Mouse (Mus musculus): ENCODE results near the gene Nploc4. TPM values are rescaled to one million over a fixed set of nuclear protein-coding genes. Genes with fewer than 3 reads are reported as not detected.

Nploc4 gene
- polyA plus RNA-seq (2016; fragmentation: Nextera tagmentation; extraction: Ambion mirVana), result 48.8 and 52.9 TPM in 2 replicates

- H3K4me2 ChIP-seq (replicated peaks), result peak within 1 kb of the TSS; percentile 72
- H3K36me3 ChIP-seq, result peaks cover 27% of the 10 kb centered on the region
- H3K4me1 ChIP-seq, result peaks cover 11% of the 10 kb centered on the region
- peak within 1 kb of the TSS; percentile 87 for H3K4me3 ChIP-seq
- H3K9ac ChIP-seq, result peak within 1 kb of the TSS; percentile 85
- peak; percentile 83 for ATAC-seq (ENCODE audit: insufficient number of reproducible peaks, insufficient read depth, low FRiP score, low TSS enrichment)
- WGBS, result under 1% methylated on average over 68 of the region's 77 CpGs
- no peaks in the 10 kb centered on the region for H3K27me3 ChIP-seq
- no peaks in the 10 kb centered on the region for H3K9me3 ChIP-seq
- H3K27ac ChIP-seq, result peak within 1 kb of the TSS; percentile 67
Observed at GRCm38 (mm10) chr11:120437152-120437856, at the start of gene Nploc4. Nploc4 (minus strand) TSS chr11:120437708.

DNA sequence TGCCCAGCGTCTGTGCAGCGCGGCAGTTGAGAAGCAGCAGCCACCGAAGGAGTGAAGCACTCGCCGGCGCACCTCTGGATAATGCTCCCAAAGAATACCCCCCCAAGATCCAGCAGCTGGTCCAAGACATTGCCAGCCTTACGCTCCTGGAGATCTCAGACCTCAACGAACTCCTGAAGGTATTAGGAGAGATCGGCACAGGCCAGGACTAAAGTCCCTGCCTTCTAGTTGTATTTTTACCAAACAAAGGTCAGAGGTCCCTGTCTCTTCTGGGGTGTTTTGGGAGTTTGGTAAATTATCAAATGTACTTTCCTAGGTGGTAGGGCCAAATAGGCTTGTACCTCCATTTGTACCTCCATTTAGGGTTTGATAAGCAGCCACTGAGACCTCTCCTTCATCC lies 47.7 kb upstream of the Nploc4 start:
- H3K9ac ChIP-seq, result peak overlapping the region; percentile 80
- peak overlapping the region; percentile 87 for H3K4me3 ChIP-seq
- H3K27ac ChIP-seq, result no peak overlapping the region
- WGBS, result 8% methylated on average over 10 of the region's 10 CpGs
- peaks cover 67% of the 10 kb centered on the region for H3K36me3 ChIP-seq
- H3K4me2 ChIP-seq (replicated peaks), result peak overlapping the region; percentile 75
- H3K27me3 ChIP-seq, result no peaks in the 10 kb centered on the region
- ATAC-seq (ENCODE audit: insufficient number of reproducible peaks, insufficient read depth, low FRiP score, low TSS enrichment), result no peak
- peaks cover 23% of the 10 kb centered on the region for H3K4me1 ChIP-seq
- no peaks in the 10 kb centered on the region for H3K9me3 ChIP-seq

- peak within 1 kb of the TSS; percentile 90 for H3K27ac ChIP-seq
- peaks cover 73% of the 10 kb centered on the region for H3K36me3 ChIP-seq
- ATAC-seq (ENCODE audit: insufficient number of reproducible peaks, insufficient read depth, low FRiP score, low TSS enrichment), result peak; percentile 93
- peaks cover 20% of the 10 kb centered on the region for H3K4me1 ChIP-seq
- no peaks in the 10 kb centered on the region for H3K9me3 ChIP-seq
- H3K27me3 ChIP-seq, result no peaks in the 10 kb centered on the region
- peak within 1 kb of the TSS; percentile 87 for H3K4me3 ChIP-seq
- peak within 1 kb of the TSS; percentile 80 for H3K9ac ChIP-seq
- H3K4me2 ChIP-seq (replicated peaks), result peak within 1 kb of the TSS; percentile 75
- under 1% methylated on average over 58 of the region's 60 CpGs for WGBS
Observed at GRCm38 (mm10) chr11:120484265-120484981, 46.9 kb upstream of the Nploc4 start, which contains the start of gene Mrpl12. Mrpl12 (plus strand) TSS chr11:120484613.

- WGBS, result 87% methylated on average over 7 of the region's 7 CpGs
- Histone ChIP-seq H3K9me3 (no peaks in the 10 kb centered on the region), H3K4me2 (replicated peaks) (peak overlapping the region; percentile 75), H3K27ac (peak overlapping the region; percentile 90), H3K4me1 (peaks cover 17% of the 10 kb centered on the region), H3K9ac (peak overlapping the region; percentile 80), H3K4me3 (peak overlapping the region; percentile 87), H3K36me3 (peaks cover 77% of the 10 kb centered on the region), H3K27me3 (no peaks in the 10 kb centered on the region)
- ATAC-seq (ENCODE audit: insufficient number of reproducible peaks, insufficient read depth, low FRiP score, low TSS enrichment), result no peak
Observed at GRCm38 (mm10) chr11:120483448-120483934, 46.0 kb upstream of the Nploc4 start.

DNA sequence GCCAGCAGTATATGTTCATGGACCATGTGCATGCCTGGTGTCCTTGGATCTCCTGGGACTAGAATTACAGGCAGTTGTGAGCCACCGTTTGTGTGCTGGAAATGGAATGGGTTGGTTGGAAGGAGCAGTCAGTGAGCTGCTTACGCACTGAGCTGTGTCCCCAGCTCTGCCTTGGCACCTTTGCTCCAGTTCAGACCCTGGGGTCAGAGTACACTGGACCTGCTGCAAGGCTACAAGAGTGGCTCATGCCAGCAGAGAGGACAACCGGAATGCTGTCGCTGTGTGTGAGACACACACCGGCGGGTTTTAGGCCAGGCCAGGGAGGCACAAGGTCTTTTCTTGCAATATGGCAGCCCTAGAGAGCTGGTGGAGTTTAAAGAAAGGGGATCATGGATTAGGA lies 34.5 kb upstream of the Nploc4 start:
- Histone ChIP-seq H3K27ac (no peak overlapping the region), H3K4me2 (replicated peaks) (no peak overlapping the region), H3K9me3 (no peaks in the 10 kb centered on the region), H3K36me3 (peaks cover 71% of the 10 kb centered on the region), H3K4me3 (no peak overlapping the region), H3K27me3 (no peaks in the 10 kb centered on the region), H3K4me1 (peaks cover 9% of the 10 kb centered on the region), H3K9ac (no peak overlapping the region)
- WGBS, result 95% methylated on average over 6 of the region's 6 CpGs
- no peak for ATAC-seq (ENCODE audit: insufficient number of reproducible peaks, insufficient read depth, low FRiP score, low TSS enrichment)

DNA sequence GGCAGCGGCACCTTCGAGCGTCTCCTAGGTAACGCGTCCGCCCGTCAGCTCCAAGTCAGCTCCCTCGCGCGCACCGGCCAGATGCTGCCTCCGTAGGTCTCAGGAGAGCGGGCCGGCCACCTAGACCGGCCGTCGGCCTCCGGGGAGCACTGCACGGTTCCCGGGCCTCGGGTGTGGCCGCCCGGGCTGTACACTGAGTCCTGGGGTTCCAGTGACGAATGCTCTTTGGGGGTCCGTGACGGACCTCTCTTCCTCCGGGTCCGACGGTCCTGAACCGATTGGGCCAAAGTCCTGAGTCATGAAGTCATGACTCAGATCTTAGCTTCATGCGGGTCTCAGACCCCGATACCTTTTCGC lies 30.2 kb upstream of the Nploc4 start:
- under 1% methylated on average over 33 of the region's 33 CpGs for WGBS
- H3K27ac ChIP-seq, result no peak overlapping the region

GRCm38 (mm10) chr11:120467051-120467735 lies 29.7 kb upstream of the Nploc4 start, which contains the start of gene Arl16:
Arl16 (minus strand) TSS chr11:120467607.
- Histone ChIP-seq H3K27ac (peak within 1 kb of the TSS; percentile 85), H3K9me3 (no peaks in the 10 kb centered on the region), H3K4me1 (peaks cover 23% of the 10 kb centered on the region), H3K9ac (peak within 1 kb of the TSS; percentile 84), H3K4me3 (peak within 1 kb of the TSS; percentile 90), H3K4me2 (replicated peaks) (peak within 1 kb of the TSS; percentile 91), H3K27me3 (no peaks in the 10 kb centered on the region), H3K36me3 (peaks cover 57% of the 10 kb centered on the region)
- ATAC-seq (ENCODE audit: insufficient number of reproducible peaks, insufficient read depth, low FRiP score, low TSS enrichment), result peak; percentile 100
- WGBS, result under 1% methylated on average over 54 of the region's 54 CpGs

More for the DNA sequence above, 30.2 kb upstream of the Nploc4 start:
- H3K9ac ChIP-seq, result peak overlapping the region; percentile 84
- no peaks in the 10 kb centered on the region for H3K27me3 ChIP-seq
- H3K4me2 ChIP-seq (replicated peaks), result peak overlapping the region; percentile 91
- peaks cover 23% of the 10 kb centered on the region for H3K4me1 ChIP-seq
- no peak for ATAC-seq (ENCODE audit: insufficient number of reproducible peaks, insufficient read depth, low FRiP score, low TSS enrichment)
- peaks cover 57% of the 10 kb centered on the region for H3K36me3 ChIP-seq
- H3K9me3 ChIP-seq, result no peaks in the 10 kb centered on the region
- peak overlapping the region; percentile 90 for H3K4me3 ChIP-seq

DNA sequence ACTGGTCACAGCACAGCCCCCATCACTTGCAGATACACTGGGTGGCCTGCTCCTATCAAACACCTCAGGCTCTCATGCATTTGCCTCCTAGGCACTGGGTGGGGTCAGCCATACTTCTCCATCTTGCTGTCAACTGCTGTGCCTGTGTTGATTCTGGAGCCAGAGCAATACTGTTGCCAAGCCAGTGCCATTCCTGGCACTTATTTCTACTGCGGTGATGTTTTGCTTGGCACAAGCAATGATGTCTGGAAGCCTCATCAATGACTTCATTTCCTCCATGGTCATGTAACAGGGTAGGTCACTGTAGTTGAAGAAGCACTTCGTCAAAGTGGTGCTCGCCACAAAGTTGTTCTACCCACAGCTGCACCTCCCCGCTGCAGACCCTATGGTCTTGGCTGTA lies 28.0 kb upstream of the Nploc4 start:
- 95% methylated on average over 4 of the region's 4 CpGs for WGBS
- no peaks in the 10 kb centered on the region for H3K27me3 ChIP-seq
- peaks cover 57% of the 10 kb centered on the region for H3K36me3 ChIP-seq
- no peak overlapping the region for H3K4me2 ChIP-seq (replicated peaks)
- H3K4me3 ChIP-seq, result no peak overlapping the region
- peaks cover 23% of the 10 kb centered on the region for H3K4me1 ChIP-seq
- no peak for ATAC-seq (ENCODE audit: insufficient number of reproducible peaks, insufficient read depth, low FRiP score, low TSS enrichment)
- H3K9me3 ChIP-seq, result no peaks in the 10 kb centered on the region
- H3K9ac ChIP-seq, result no peak overlapping the region
- no peak overlapping the region for H3K27ac ChIP-seq

DNA sequence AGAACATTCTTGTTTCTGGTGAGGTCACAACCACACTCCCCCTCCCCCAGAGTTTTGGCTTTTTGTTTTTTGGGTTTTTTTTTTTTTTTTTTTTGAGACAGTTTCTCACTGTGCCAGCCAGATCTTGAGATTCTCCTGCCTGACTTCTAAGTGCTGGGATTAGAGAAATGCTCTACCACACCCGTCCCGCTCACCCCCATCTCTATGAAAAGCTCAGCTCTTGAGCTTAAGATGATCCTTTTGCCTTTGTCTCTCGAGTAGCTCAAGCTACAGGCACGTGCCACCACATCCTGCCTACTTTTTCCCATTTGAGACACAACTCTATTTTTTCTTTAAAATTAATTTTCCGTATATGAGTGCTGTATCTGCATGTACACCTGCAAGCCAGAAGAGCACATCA lies 26.9 kb upstream of the Nploc4 start:
- H3K4me2 ChIP-seq (replicated peaks), result no peak overlapping the region
- no peak overlapping the region for H3K4me3 ChIP-seq
- H3K36me3 ChIP-seq, result peaks cover 55% of the 10 kb centered on the region
- 90% methylated on average over 5 of the region's 5 CpGs for WGBS
- ATAC-seq (ENCODE audit: insufficient number of reproducible peaks, insufficient read depth, low FRiP score, low TSS enrichment), result no peak
- H3K27me3 ChIP-seq, result no peaks in the 10 kb centered on the region
- H3K27ac ChIP-seq, result no peak overlapping the region
- H3K9me3 ChIP-seq, result no peaks in the 10 kb centered on the region
- H3K4me1 ChIP-seq, result peaks cover 24% of the 10 kb centered on the region
- no peak overlapping the region for H3K9ac ChIP-seq

- no peak overlapping the region for H3K27ac ChIP-seq
- WGBS, result 86% methylated on average over 2 of the region's 2 CpGs
- no peak overlapping the region for H3K4me2 ChIP-seq (replicated peaks)
- H3K27me3 ChIP-seq, result no peaks in the 10 kb centered on the region
- H3K4me3 ChIP-seq, result no peak overlapping the region
- ATAC-seq (ENCODE audit: insufficient number of reproducible peaks, insufficient read depth, low FRiP score, low TSS enrichment), result no peak
- no peak overlapping the region for H3K9ac ChIP-seq
- H3K4me1 ChIP-seq, result peaks cover 29% of the 10 kb centered on the region
- no peaks in the 10 kb centered on the region for H3K9me3 ChIP-seq
- H3K36me3 ChIP-seq, result peaks cover 57% of the 10 kb centered on the region
Observed at GRCm38 (mm10) chr11:120463536-120463935, 26.0 kb upstream of the Nploc4 start.

DNA sequence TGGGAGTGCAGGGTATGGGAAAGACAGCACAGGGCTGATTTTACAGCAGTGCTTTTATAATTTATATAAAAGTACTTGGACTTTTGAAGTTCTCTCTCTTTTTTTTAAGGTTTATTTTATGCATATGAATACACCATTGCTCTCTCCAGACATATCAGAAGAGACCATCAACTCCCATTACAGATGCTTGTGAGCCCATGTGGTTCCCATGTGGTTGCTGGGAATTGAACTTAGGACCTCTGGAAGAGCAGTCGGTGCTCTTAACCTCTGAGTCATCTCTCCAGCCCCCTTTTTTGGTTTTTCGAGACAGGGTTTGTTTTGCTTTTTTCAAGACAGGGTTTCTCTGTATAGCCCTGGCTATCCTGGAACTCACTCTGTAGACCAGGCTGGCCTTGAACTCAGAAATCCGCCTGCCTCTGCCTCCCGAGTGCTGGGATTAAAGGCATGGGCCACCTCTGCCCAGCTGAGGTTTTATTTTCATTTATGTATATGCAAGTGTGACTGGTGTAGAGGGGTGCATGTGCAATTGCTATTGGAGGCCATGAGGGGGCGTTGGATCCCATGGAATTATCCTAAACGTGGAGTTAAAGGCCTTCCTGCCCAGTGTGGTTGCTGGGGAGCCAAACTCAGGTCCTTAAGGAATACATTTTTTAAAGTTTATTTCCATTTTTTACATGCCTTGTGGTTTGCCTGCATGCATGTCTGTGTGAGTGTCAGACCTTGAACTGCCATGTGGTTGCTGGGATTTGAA lies 21.5 kb upstream of the Nploc4 start:
- Histone ChIP-seq H3K36me3 (peaks cover 48% of the 10 kb centered on the region), H3K27me3 (no peaks in the 10 kb centered on the region), H3K4me3 (peak overlapping the region; percentile 95), H3K9ac (peak overlapping the region; percentile 96), H3K4me1 (peaks cover 16% of the 10 kb centered on the region), H3K27ac (no peak overlapping the region), H3K4me2 (replicated peaks) (peak overlapping the region; percentile 78), H3K9me3 (no peaks in the 10 kb centered on the region)
- ATAC-seq (ENCODE audit: insufficient number of reproducible peaks, insufficient read depth, low FRiP score, low TSS enrichment), result no peak
- 60% methylated on average over 6 of the region's 6 CpGs for WGBS

All from embryonic facial prominence, embryonic 12.5 days (tissue).